Mouse (Mus musculus): ENCODE data around the gene Tead3.

The Tead3 gene

GRCm38 (mm10) chr17:28350466-28351352 is at the start of gene Tead3:
Gene Tead3 (minus strand): TSS chr17:28350817.
- peak; percentile 80 for DNase-seq

- no peak for DNase-seq
Observed at GRCm38 (mm10) chr17:28394994-28395393, 44.4 kb upstream of the Tead3 start.

- no peak for DNase-seq
Observed at GRCm38 (mm10) chr17:28394051-28394765, 43.6 kb upstream of the Tead3 start.

- no peak for DNase-seq
Observed at GRCm38 (mm10) chr17:28391568-28392432, 41.2 kb upstream of the Tead3 start.

GRCm38 (mm10) chr17:28388534-28388933 is 37.9 kb upstream of the Tead3 start:
- DNase-seq = no peak

- peak; percentile 85 for DNase-seq
Observed at GRCm38 (mm10) chr17:28386150-28386905, 35.7 kb upstream of the Tead3 start.

- DNase-seq = no peak
Observed at GRCm38 (mm10) chr17:28384298-28384697, 33.7 kb upstream of the Tead3 start.

GRCm38 (mm10) chr17:28380255-28380654 is 29.6 kb upstream of the Tead3 start:
- DNase-seq = no peak

- no peak for DNase-seq
Observed at GRCm38 (mm10) chr17:28375592-28376061, 25.0 kb upstream of the Tead3 start.

GRCm38 (mm10) chr17:28374494-28374893 is 23.9 kb upstream of the Tead3 start:
- DNase-seq = no peak

GRCm38 (mm10) chr17:28373821-28374220 is 23.2 kb upstream of the Tead3 start:
- peak; percentile 47 for DNase-seq

- DNase-seq = no peak
Observed at GRCm38 (mm10) chr17:28371941-28372340, 21.3 kb upstream of the Tead3 start.

- DNase-seq = no peak
Observed at GRCm38 (mm10) chr17:28371286-28371685, 20.7 kb upstream of the Tead3 start.

- DNase-seq = no peak
Observed at GRCm38 (mm10) chr17:28369056-28369455, 18.4 kb upstream of the Tead3 start.

GRCm38 (mm10) chr17:28368449-28368848 is 17.8 kb upstream of the Tead3 start:
- DNase-seq = peak; percentile 83

- DNase-seq = no peak
Observed at GRCm38 (mm10) chr17:28365122-28365521, 14.5 kb upstream of the Tead3 start, which contains the start of gene Tulp1. Gene Tulp1 (minus strand): TSS chr17:28365222.

GRCm38 (mm10) chr17:28363507-28363906 is 12.9 kb upstream of the Tead3 start:
- DNase-seq = no peak

- no peak for DNase-seq
Observed at GRCm38 (mm10) chr17:28362653-28363292, 12.2 kb upstream of the Tead3 start.

- DNase-seq = no peak
Observed at GRCm38 (mm10) chr17:28361921-28362652, 11.5 kb upstream of the Tead3 start.

GRCm38 (mm10) chr17:28360531-28361277 is 10.1 kb upstream of the Tead3 start:
- no peak for DNase-seq

Data from kidney, adult 9 months (tissue).